Mouse (Mus musculus) heart, adult 2 months (tissue): ENCODE data around the gene Adat3. TPM values are rescaled to one million over a fixed set of nuclear protein-coding genes. Genes with fewer than 3 reads are reported as not detected.
"Not testable (repeated sequence)": the region's sequence is repeated elsewhere in the genome, so short reads cannot be mapped to it uniquely, and the experiment has no call there.

Source experiments
- DNase-seq, 2 experiments: peaks; one replicate each; pipeline ENCODE4 v3.0.0; 2021
- H3K27ac ChIP-seq: fragments of 200-600 bp; 2 replicates; pipeline ENCODE4 v1.8.1; 2022
- H3K27me3 ChIP-seq: fragments of 200-500 bp; 2 replicates; pipeline ENCODE4 v1.6.1; 2012; ENCODE audit warnings: mild to moderate bottlenecking, low read length, inconsistent platforms, mixed read lengths; ENCODE audit not compliant: control insufficient read depth, insufficient read depth
- H3K36me3 ChIP-seq: fragments of 200-500 bp; 2 replicates; pipeline ENCODE4 v1.6.1; 2012; ENCODE audit warnings: low read length, inconsistent platforms; ENCODE audit not compliant: control insufficient read depth, insufficient read depth
- H3K4me1 ChIP-seq: fragments of 200-500 bp; 2 replicates; pipeline ENCODE4 v1.6.1; 2011; ENCODE audit warnings: low read length; ENCODE audit not compliant: control insufficient read depth, insufficient read depth
- H3K4me3 ChIP-seq: fragments of 200-600 bp; 2 replicates; pipeline ENCODE4 v1.8.1; 2022
- H3K79me2 ChIP-seq: fragments of 200-500 bp; replicated peaks from 2 replicates; pipeline ENCODE4 v1.6.1; 2012; ENCODE audit warnings: mild to moderate bottlenecking, inconsistent platforms, low read length, moderate library complexity, mixed read lengths; ENCODE audit not compliant: control insufficient read depth, insufficient read depth
- H3K9ac ChIP-seq: fragments of 200-500 bp; 2 replicates; pipeline ENCODE4 v1.6.1; 2012; ENCODE audit warnings: low read depth, mild to moderate bottlenecking, control low read depth, inconsistent platforms, low read length, mixed read lengths
- CTCF ChIP-seq: fragments of 200-600 bp; IDR thresholded peaks from 2 replicates; pipeline ENCODE4 v1.8.1; 2022; ENCODE audit warnings: antibody characterized with exemption, mild to moderate bottlenecking, moderate library complexity
- EP300 ChIP-seq: fragments of 200-500 bp; IDR thresholded peaks from 2 replicates; pipeline ENCODE4 v1.6.1; 2011; ENCODE audit warnings: low read depth, low read length, control low read depth; ENCODE audit not compliant: insufficient read depth
- POLR2A ChIP-seq: fragments of 200-500 bp; IDR thresholded peaks from 2 replicates; pipeline ENCODE4 v1.6.1; 2011; ENCODE audit warnings: mild to moderate bottlenecking, low read depth, low read length, control low read depth; ENCODE audit not compliant: insufficient read depth
- WGBS: fragments of 180-500 bp; shearing (Covaris S2); methylation state at CpG from one replicate; pipeline ENCODE4 v1.1.7; 2018; 5-methylcytosine and 5-hydroxymethylcytosine counted together
- intact Hi-C: fragments of 180-260 bp; cut with DNase I; formaldehyde crosslinking; loops from one replicate; pipeline ENCODE4 v1.15.1; 2025
- polyA plus RNA-seq: library from polyadenylated mRNA; depleted of rRNA; stranded (reverse); fragments of >200 nt; gene quantifications from 2 replicates; pipeline ENCODE4 v1.2.3, GENCODE M21; 2012
- total RNA-seq, 2 experiments: library from RNA; stranded (reverse); gene quantifications; 2 replicates each; pipeline ENCODE4 v1.2.3; 2021

Gene Adat3
- total and polyA plus RNA-seq, 3 experiments = 0.60 to 2.5 (median 1.1) TPM

DNA sequence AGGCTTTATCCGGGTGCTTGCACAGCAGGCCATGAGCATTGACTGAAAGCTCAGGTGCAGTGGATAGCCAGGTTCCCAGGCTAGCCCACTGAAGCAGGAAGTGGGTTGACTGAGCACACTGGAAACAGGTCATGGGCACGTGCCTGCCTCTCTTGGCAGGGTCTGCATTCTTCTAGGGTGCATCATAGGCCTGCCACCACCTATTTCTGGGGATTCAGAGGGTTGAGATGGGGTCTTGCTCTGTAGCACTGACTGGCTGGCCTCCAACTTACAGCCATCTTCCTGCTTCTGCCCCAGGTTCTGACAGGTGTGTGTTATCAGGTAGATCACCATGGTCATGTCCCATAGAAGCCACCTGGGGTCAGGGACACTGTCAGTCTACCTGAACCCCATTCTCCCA lies 2.3 kb downstream of the Adat3 start:
- H3K9ac ChIP-seq = no peak overlapping the region
- peaks cover 6% of the 10 kb centered on the region for H3K4me1 ChIP-seq
- H3K27me3 ChIP-seq = no peaks in the 10 kb centered on the region
- H3K36me3 ChIP-seq = no peaks in the 10 kb centered on the region
- 70% methylated on average over 2 of the region's 2 CpGs for WGBS
- intact Hi-C loops = loop anchor here (2.0 kb wide), 1 partner anchor 16 kb away; no protein-coding TSS in a partner anchor
- H3K27ac ChIP-seq = no peak overlapping the region
- peaks cover 7% of the 10 kb centered on the region for H3K79me2 ChIP-seq
- no peak overlapping the region for H3K4me3 ChIP-seq
- DNase-seq = no peak
- no peak for TF ChIP-seq EP300
- no peak for TF ChIP-seq POLR2A
- no peak for TF ChIP-seq CTCF

DNA sequence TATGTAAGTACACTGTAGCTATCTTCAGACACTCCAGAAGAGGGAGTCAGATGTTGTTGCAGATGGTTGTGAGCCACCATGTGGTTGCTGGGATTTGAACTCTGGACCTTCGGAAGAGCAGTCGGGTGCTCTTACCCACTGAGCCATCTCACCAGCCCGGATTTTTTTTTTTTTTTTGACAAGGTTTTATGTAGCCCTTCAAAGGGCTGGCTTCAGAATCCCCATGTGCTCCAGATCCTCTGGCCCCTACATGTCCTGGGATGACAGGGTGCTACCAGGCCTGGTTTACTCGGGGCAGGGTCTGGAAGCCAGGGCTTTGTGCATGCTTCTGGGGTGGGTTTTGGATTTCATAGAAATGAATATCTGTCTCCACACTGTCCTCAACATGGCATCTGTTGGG lies 3.0 kb downstream of the Adat3 start, which contains the start of gene Gm49322:
Gene Gm49322, plus strand, starts transcription at position 301 of the 400 bp plus-strand sequence.
- intact Hi-C loops = loop anchor here (2.0 kb wide), 1 partner anchor 15 kb away; no protein-coding TSS in a partner anchor
- H3K36me3 ChIP-seq, H3K4me3 ChIP-seq, H3K4me1 ChIP-seq, H3K27me3 ChIP-seq, H3K79me2 ChIP-seq, H3K9ac ChIP-seq, H3K27ac ChIP-seq, DNase-seq: not testable (repeated sequence)
- 80% methylated on average over 4 of the region's 4 CpGs for WGBS

DNA sequence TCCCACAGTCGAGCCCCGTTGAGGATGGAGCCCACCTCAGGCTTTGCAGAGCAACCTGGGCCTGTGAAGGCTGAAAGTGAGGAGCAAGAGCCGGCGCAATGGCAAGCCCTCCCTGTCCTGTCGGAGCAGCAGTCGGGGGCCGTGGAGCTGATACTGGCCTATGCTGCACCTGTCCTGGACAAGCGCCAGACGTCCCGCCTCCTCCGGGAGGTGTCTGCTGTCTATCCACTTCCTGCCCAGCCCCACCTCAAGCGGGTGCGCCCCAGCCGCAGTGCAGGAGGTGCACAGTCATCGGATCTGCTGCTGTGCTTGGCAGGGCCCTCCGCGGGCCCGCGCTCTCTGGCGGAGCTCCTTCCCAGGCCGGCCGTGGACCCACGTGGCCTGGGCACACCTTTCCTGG lies 3.6 kb downstream of the Adat3 start:
- intact Hi-C loops = no loop called here
- H3K4me3 ChIP-seq = no peak overlapping the region
- no peak for DNase-seq
- WGBS = 85% methylated on average over 23 of the region's 23 CpGs
- H3K9ac ChIP-seq = no peak overlapping the region
- H3K4me1 ChIP-seq = peaks cover 6% of the 10 kb centered on the region
- H3K36me3 ChIP-seq = no peaks in the 10 kb centered on the region
- H3K27ac ChIP-seq = no peak overlapping the region
- peaks cover 7% of the 10 kb centered on the region for H3K79me2 ChIP-seq
- no peaks in the 10 kb centered on the region for H3K27me3 ChIP-seq
- no peak for TF ChIP-seq POLR2A
- no peak for TF ChIP-seq EP300
- no peak for TF ChIP-seq CTCF

DNA sequence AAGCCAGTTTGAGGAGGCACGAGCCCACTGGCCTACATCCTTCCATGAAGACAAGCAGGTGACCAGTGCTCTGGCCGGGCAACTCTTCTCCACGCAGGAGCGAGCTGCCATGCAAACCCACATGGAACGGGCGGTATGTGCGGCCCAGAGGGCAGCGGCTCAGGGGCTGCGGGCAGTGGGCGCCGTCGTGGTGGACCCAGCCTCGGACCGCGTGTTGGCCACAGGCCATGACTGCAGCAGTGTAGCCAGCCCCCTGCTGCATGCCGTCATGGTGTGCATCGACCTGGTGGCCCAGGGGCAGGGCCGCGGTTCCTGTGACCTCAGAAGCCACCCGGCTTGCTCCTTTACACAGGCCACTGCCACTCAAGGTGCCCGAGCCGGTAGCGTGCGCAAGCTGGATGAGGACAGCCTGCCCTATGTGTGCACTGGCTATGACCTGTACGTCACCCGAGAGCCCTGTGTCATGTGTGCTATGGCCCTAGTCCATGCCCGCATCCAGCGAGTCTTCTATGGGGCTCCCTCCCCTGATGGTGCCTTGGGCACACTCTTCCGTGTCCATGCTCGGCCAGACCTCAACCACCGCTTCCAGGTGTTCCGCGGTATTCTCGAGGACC lies 4.2 kb downstream of the Adat3 start:
- WGBS = 95% methylated on average over 34 of the region's 34 CpGs

DNA sequence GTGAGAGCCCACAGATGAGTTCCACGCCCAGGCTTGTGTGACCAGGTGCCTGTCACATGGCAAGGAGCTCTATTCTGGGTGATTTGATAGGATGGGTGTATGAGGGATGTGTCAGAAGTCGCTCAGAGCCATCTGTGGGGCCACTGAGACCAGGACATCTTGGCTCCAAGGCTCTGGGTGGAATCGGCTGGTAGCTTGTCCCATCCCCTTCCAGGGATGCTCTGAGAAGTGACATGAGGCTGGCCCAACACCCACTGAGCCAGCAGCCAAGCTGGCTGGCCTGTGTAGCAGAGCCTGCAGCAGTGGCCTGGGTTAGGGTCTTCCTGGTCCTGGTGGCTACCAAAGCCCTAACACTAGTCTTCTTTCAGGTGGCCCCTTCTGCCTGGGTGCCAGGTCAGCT lies 5.8 kb downstream of the Adat3 start:
- Histone ChIP-seq H3K9ac (no peak overlapping the region), H3K4me1 (peaks cover 3% of the 10 kb centered on the region), H3K36me3 (no peaks in the 10 kb centered on the region), H3K27me3 (no peaks in the 10 kb centered on the region), H3K79me2 (peaks cover 7% of the 10 kb centered on the region), H3K4me3 (no peak overlapping the region), H3K27ac (no peak overlapping the region)
- DNase-seq = no peak
- TF ChIP-seq POLR2A (no peak), EP300 (no peak), CTCF (no peak)
- intact Hi-C loops = no loop called here
- 89% methylated on average over 3 of the region's 3 CpGs for WGBS

More for the DNA sequence above, 4.2 kb downstream of the Adat3 start:
- no peak overlapping the region for H3K27ac ChIP-seq
- intact Hi-C loops = no loop called here
- no peaks in the 10 kb centered on the region for H3K27me3 ChIP-seq
- no peaks in the 10 kb centered on the region for H3K36me3 ChIP-seq
- H3K4me1 ChIP-seq = peaks cover 6% of the 10 kb centered on the region
- no peak overlapping the region for H3K4me3 ChIP-seq
- no peak overlapping the region for H3K9ac ChIP-seq
- no peak for TF ChIP-seq CTCF
- TF ChIP-seq POLR2A = no peak
- TF ChIP-seq EP300 = no peak
- peaks cover 7% of the 10 kb centered on the region for H3K79me2 ChIP-seq
- peak in 1 of 2 experiments; percentile 21 for DNase-seq

DNA sequence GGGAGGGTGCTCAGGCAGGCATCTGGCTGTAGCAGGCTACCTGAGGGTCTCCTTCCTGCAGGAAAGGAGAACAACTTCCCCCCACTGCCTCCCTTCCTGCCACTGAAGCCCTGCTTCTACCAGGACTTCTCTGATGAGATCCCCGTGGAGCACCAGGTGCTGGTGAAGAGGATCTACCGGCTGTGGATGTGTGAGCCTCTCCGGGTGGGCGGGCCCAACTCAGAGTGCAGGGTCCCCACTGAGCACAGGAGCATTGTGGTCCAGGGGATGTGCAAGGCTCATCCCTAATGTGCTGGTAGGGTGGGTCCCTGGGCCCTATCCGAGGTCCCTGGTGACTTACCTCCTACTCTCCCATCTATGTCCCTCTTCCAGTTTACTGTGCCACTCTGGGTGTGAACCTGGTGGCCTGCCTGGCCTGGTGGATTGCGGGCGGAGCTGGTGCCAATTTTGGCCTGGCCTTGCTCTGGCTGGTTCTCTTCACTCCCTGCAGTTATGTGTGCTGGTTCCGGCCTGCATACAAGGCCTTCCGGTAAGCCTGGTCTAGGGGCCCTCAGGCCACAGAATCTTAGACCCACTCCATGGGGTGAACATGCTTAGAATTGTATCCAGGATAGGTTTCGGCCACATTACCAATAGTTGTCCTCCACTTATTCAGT lies 6.7 kb downstream of the Adat3 start:
- no peak for DNase-seq
- 85% methylated on average over 10 of the region's 10 CpGs for WGBS
- Histone ChIP-seq H3K4me1 (no peaks in the 10 kb centered on the region), H3K27me3 (no peaks in the 10 kb centered on the region), H3K27ac (no peak overlapping the region), H3K4me3 (no peak overlapping the region), H3K36me3 (no peaks in the 10 kb centered on the region), H3K9ac (no peak overlapping the region), H3K79me2 (peaks cover 7% of the 10 kb centered on the region)
- intact Hi-C loops = no loop called here
- TF ChIP-seq EP300 (no peak), CTCF (no peak), POLR2A (no peak)
